Mouse (Mus musculus) MEL (cell line): ENCODE measurements around the gene Plcb1. TPM values are rescaled to one million over a fixed set of nuclear protein-coding genes. Genes with fewer than 3 reads are reported as not detected.

Source experiments
- DNase-seq: peaks from one replicate; pipeline ENCODE4 v3.0.0; 2011; ENCODE audit warnings: low read depth, low spot score
- H3K27ac ChIP-seq: 2 replicates; pipeline ENCODE4 v1.5.1; 2012; ENCODE audit warnings: low read depth, mild to moderate bottlenecking, control low read depth, low read length, moderate library complexity; ENCODE audit not compliant: control insufficient read depth
- H3K27me3 ChIP-seq, 2 experiments: fragments of 150-350 bp in 1 of 2; sonication (generic) in 1 of 2; 2 replicates each; pipeline ENCODE4 v1.6.1; 2012; ENCODE audit warnings: low read length in 2 of 2, mild to moderate bottlenecking in 2 of 2, improper control_type of control experiment in 1 of 2, moderate library complexity in 1 of 2; ENCODE audit not compliant: insufficient read depth in 2 of 2, control insufficient read depth in 1 of 2
- H3K36me3 ChIP-seq, 2 experiments: 2 replicates each; pipeline ENCODE4 v1.6.1; 2012 to 2014; ENCODE audit warnings: low read length in 2 of 2, improper control_type of control experiment in 1 of 2, inconsistent platforms in 1 of 2, mild to moderate bottlenecking in 1 of 2; ENCODE audit not compliant: insufficient read depth in 2 of 2, control insufficient read depth in 1 of 2
- H3K4me1 ChIP-seq, 2 experiments: fragments of 150-350 bp in 1 of 2; sonication (generic) in 1 of 2; 2 replicates each; pipeline ENCODE4 v1.6.1; 2012; ENCODE audit warnings: low read length in 2 of 2, improper control_type of control experiment in 1 of 2, mild to moderate bottlenecking in 1 of 2; ENCODE audit not compliant: insufficient read depth in 2 of 2, control insufficient read depth in 1 of 2
- H3K4me3 ChIP-seq, 2 experiments: fragments of 150-350 bp in 1 of 2; sonication (generic) in 1 of 2; 2 replicates each; pipeline ENCODE4 v1.5.1; 2012; ENCODE audit warnings: low read depth in 2 of 2, low read length in 2 of 2, mild to moderate bottlenecking in 2 of 2, moderate library complexity in 2 of 2, control low read depth in 1 of 2, improper control_type of control experiment in 1 of 2; ENCODE audit not compliant: control insufficient read depth in 1 of 2, insufficient read depth in 1 of 2
- H3K79me2 ChIP-seq: 2 replicates; pipeline ENCODE4 v1.6.1; 2012; ENCODE audit warnings: mild to moderate bottlenecking, low read length, moderate library complexity; ENCODE audit not compliant: control insufficient read depth, poor library complexity, insufficient read depth
- H3K9ac ChIP-seq: 2 replicates; pipeline ENCODE4 v1.6.1; 2012; ENCODE audit warnings: low read depth, mild to moderate bottlenecking, control low read depth, low read length, moderate library complexity; ENCODE audit not compliant: control insufficient read depth, poor library complexity, severe bottlenecking
- H3K9me3 ChIP-seq: fragments of 150-350 bp; sonication (generic); replicated peaks from 2 replicates; pipeline ENCODE4 v1.6.1; 2012; ENCODE audit warnings: mild to moderate bottlenecking, low read length, improper control_type of control experiment, moderate library complexity; ENCODE audit not compliant: insufficient read depth
- CHD1 ChIP-seq: IDR thresholded peaks from 2 replicates; pipeline ENCODE4 v1.6.1; 2012; ENCODE audit warnings: low read depth, mild to moderate bottlenecking, inconsistent platforms, low read length, improper control_type of control experiment
- E2F4 ChIP-seq: IDR thresholded peaks from 2 replicates; pipeline ENCODE4 v1.6.1; 2011; ENCODE audit warnings: low read depth, low read length, improper control_type of control experiment, borderline replicate concordance
- ELF1 ChIP-seq: IDR thresholded peaks from 2 replicates; pipeline ENCODE4 v1.6.1; 2014; ENCODE audit warnings: low read depth, mild to moderate bottlenecking, inconsistent platforms, low read length, improper control_type of control experiment, moderate library complexity
- GABPA ChIP-seq: IDR thresholded peaks from 2 replicates; pipeline ENCODE4 v1.6.1; 2012; ENCODE audit warnings: low read depth, mild to moderate bottlenecking, inconsistent platforms, low read length, improper control_type of control experiment, moderate library complexity
- KAT2A ChIP-seq: conservative IDR thresholded peaks from 2 replicates; pipeline ENCODE4 v1.6.1; 2012; ENCODE audit warnings: low read depth, low read length, improper control_type of control experiment, inconsistent platforms
- NRF1 ChIP-seq: IDR thresholded peaks from 2 replicates; pipeline ENCODE4 v1.6.1; 2014; ENCODE audit warnings: low read depth, mild to moderate bottlenecking, inconsistent platforms, low read length, improper control_type of control experiment, moderate library complexity; ENCODE audit not compliant: poor library complexity, insufficient read depth, severe bottlenecking
- POLR2AphosphoS2 ChIP-seq: IDR thresholded peaks from 2 replicates; pipeline ENCODE4 v1.6.1; 2011; ENCODE audit warnings: low read length, improper control_type of control experiment
- RCOR1 ChIP-seq: IDR thresholded peaks from 2 replicates; pipeline ENCODE4 v1.6.1; 2012; ENCODE audit warnings: low read depth, mild to moderate bottlenecking, inconsistent platforms, low read length, improper control_type of control experiment
- TAL1 ChIP-seq: IDR thresholded peaks from 2 replicates; pipeline ENCODE4 v1.6.1; 2012; ENCODE audit warnings: mild to moderate bottlenecking, inconsistent platforms, low read length, moderate library complexity, mixed read lengths
- TCF12 ChIP-seq: IDR thresholded peaks from 2 replicates; pipeline ENCODE4 v1.6.1; 2014; ENCODE audit warnings: low read depth, mild to moderate bottlenecking, inconsistent platforms, low read length, improper control_type of control experiment, moderate library complexity
- ZMIZ1 ChIP-seq: IDR thresholded peaks from 2 replicates; pipeline ENCODE4 v1.6.1; 2012; ENCODE audit warnings: low read depth, mild to moderate bottlenecking, inconsistent platforms, low read length, improper control_type of control experiment, moderate library complexity
- polyA plus RNA-seq, 2 experiments: library from polyadenylated mRNA; stranded (reverse) in 1 of 2; unstranded in 1 of 2; fragments of >175 nt in 1 of 2; fragments of >200 nt in 1 of 2; gene quantifications; 2 replicates each; pipeline versions ENCODE4 v1.2.1 to v1.2.4; 2012; ENCODE audit warnings: low replicate concordance in 2 of 2, low read depth in 1 of 2; ENCODE audit not compliant: insufficient read length in 2 of 2, insufficient read depth in 1 of 2, missing spikeins in 1 of 2
- total RNA-seq: library from RNA; depleted of rRNA; stranded (reverse); fragments of 300-350 nt; gene quantifications from 2 replicates; pipeline ENCODE4 v1.2.3, GENCODE M21; 2012

Plcb1 gene
- total and polyA plus RNA-seq, 3 experiments, result not detected

DNA sequence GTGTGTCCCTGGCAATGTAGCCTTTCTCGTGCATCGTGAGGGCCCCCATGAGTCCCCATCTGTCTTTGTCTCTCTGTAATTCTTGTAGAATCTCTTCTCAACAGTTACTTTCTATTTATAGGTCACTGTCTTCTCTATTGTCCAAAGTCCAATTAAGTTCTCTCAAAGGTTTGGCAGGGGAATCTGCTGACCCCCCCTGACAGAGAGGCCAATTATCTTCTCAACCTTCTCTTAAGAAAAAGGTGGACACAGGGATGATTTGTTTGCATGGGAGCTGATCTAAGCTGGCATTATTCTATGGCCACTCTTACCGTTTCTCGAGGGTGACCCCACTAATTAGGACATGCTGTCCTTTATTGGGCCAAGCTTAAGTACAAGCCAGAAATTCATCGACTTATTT, 633.4 kb downstream of the Plcb1 start:
- no peaks in the 10 kb centered on the region for H3K27me3 ChIP-seq
- H3K79me2 ChIP-seq, result no peaks in the 10 kb centered on the region
- H3K4me1 ChIP-seq, result no peaks in the 10 kb centered on the region
- no peak overlapping the region for H3K27ac ChIP-seq
- no peak overlapping the region for H3K9ac ChIP-seq
- TF ChIP-seq TAL1 (no peak), E2F4 (no peak), GABPA (no peak), RCOR1 (no peak), POLR2AphosphoS2 (no peak)
- no peak overlapping the region for H3K4me3 ChIP-seq
- no peaks in the 10 kb centered on the region for H3K36me3 ChIP-seq
- DNase-seq, result no peak
- H3K9me3 ChIP-seq, result no peaks in the 10 kb centered on the region

DNA sequence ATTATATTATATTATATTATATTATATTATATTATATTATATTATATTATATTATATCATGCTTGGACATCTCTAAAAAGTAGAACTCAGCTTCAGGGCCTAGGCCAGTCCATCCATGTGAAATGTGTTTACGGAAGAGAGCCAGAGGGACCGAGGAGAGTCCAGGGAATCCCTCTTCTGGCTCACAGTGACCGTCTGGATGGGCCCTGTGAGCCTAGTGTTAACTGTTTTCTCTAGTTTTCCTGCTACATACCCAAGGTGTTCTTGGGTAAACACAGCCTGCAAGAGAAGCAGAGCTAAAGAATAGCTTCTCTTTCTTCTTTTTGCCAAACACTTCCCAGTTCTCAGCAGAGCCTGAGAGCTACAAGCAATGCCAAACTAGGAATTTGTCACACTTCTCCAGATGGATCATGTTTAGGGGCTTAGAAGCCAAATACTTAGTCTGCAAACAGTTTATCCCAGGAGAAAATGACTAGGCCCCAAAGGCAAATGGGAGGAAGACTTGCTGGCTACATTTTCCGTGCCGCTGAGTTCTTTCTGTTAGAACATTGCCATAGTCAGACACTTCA, 649.2 kb downstream of the Plcb1 start:
- no peak overlapping the region for H3K27ac ChIP-seq
- DNase-seq, result no peak
- H3K79me2 ChIP-seq, result no peaks in the 10 kb centered on the region
- H3K4me3 ChIP-seq, result no peak overlapping the region
- H3K9me3 ChIP-seq, result no peaks in the 10 kb centered on the region
- H3K4me1 ChIP-seq, result no peaks in the 10 kb centered on the region
- no peaks in the 10 kb centered on the region for H3K27me3 ChIP-seq
- no peaks in the 10 kb centered on the region for H3K36me3 ChIP-seq
- TF ChIP-seq ELF1, result no peak
- TF ChIP-seq KAT2A, result no peak
- TF ChIP-seq GABPA, result no peak
- TF ChIP-seq NRF1, result no peak
- TF ChIP-seq CHD1, result no peak
- TF ChIP-seq POLR2AphosphoS2, result no peak
- TF ChIP-seq ZMIZ1, result no peak
- H3K9ac ChIP-seq, result no peak overlapping the region

DNA sequence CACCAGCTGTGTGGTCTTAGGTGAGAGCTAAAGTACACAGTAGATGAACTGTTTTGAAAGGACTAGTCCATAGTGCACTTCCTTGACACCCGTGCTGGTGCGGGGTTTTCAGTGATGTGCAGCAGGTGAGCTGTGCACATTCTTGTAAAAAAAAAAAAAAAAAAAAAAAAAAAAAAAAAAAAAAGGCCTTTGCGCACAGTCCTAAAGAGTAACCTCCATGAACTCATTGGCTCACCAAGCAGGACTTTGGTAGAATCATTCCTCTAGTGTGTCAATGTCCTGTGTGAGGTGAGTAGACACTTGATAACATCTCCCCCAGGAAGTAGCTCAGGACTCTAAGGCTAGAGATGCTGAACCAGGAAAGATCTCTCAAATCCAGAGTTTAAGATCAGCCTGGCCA, 653.2 kb downstream of the Plcb1 start:
- H3K4me1 ChIP-seq, result no peaks in the 10 kb centered on the region
- H3K9ac ChIP-seq, result no peak overlapping the region
- no peak overlapping the region for H3K4me3 ChIP-seq
- no peaks in the 10 kb centered on the region for H3K27me3 ChIP-seq
- no peak for DNase-seq
- no peaks in the 10 kb centered on the region for H3K9me3 ChIP-seq
- H3K27ac ChIP-seq, result no peak overlapping the region
- H3K36me3 ChIP-seq, result no peaks in the 10 kb centered on the region
- H3K79me2 ChIP-seq, result no peaks in the 10 kb centered on the region
- no peak for TF ChIP-seq TCF12
- no peak for TF ChIP-seq E2F4
